Mouse (Mus musculus) erythroblast, embryonic 14.5 days (primary cell): ENCODE data around the gene Dhcr24. TPM values are rescaled to one million over a fixed set of nuclear protein-coding genes. Genes with fewer than 3 reads are reported as not detected.

Experiments used
- H3K27me3 ChIP-seq: 2 replicates; pipeline ENCODE4 v1.6.1; 2012; ENCODE audit warnings: inconsistent platforms; ENCODE audit not compliant: control insufficient read depth
- H3K36me3 ChIP-seq: 2 replicates; pipeline ENCODE4 v1.6.1; 2012; ENCODE audit warnings: mild to moderate bottlenecking, inconsistent platforms; ENCODE audit not compliant: control insufficient read depth
- H3K4me1 ChIP-seq: 2 replicates; pipeline ENCODE4 v1.6.1; 2012; ENCODE audit warnings: inconsistent platforms; ENCODE audit not compliant: control insufficient read depth
- H3K4me3 ChIP-seq: replicated peaks from 2 replicates; pipeline ENCODE3; 2012; ENCODE audit warnings: moderate library complexity, mild to moderate bottlenecking, inconsistent platforms
- H3K9me3 ChIP-seq: 2 replicates; pipeline ENCODE4 v1.6.1; 2012; ENCODE audit warnings: low read length, inconsistent platforms, mixed read lengths; ENCODE audit not compliant: control insufficient read depth
- GATA1 ChIP-seq: IDR thresholded peaks from 2 replicates; pipeline ENCODE4 v1.6.1; 2012; ENCODE audit warnings: low read length, inconsistent platforms, mixed read lengths
- TAL1 ChIP-seq: IDR thresholded peaks from 3 replicates; pipeline ENCODE4 v1.6.1; 2012; ENCODE audit warnings: low read length, inconsistent platforms, mixed read lengths
- polyA plus RNA-seq: library from polyadenylated mRNA; stranded (reverse); fragments of >175 nt; gene quantifications from 2 replicates; pipeline ENCODE4 v1.2.3, GENCODE M21; 2012

Dhcr24 gene
- polyA plus RNA-seq, 1 experiment = 0.81 TPM

DNA sequence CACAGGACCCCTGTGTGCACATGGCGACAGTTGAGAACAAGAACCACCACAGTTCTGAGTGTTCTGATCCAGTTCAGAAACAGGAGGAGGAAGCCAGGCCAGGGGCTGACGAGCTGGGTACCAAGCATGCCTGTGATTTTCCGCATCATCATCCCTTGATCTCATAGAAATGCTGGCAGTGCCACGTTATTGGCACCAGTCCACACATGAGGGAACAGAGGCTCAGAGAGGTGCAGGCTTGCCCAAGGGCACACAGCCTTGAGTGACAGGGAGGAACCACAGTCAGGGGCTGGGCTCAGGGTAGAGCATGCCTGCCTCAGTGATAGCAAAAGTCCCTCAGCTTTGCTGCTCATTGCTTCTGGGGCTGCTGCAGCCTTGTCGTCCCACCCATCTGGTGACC is 67.0 kb downstream of the Dhcr24 start:
- no peaks in the 10 kb centered on the region for H3K4me1 ChIP-seq
- H3K27me3 ChIP-seq = peaks cover 20% of the 10 kb centered on the region
- no peaks in the 10 kb centered on the region for H3K36me3 ChIP-seq
- TF ChIP-seq GATA1 = no peak
- no peak overlapping the region for H3K4me3 ChIP-seq
- H3K9me3 ChIP-seq = no peaks in the 10 kb centered on the region

DNA sequence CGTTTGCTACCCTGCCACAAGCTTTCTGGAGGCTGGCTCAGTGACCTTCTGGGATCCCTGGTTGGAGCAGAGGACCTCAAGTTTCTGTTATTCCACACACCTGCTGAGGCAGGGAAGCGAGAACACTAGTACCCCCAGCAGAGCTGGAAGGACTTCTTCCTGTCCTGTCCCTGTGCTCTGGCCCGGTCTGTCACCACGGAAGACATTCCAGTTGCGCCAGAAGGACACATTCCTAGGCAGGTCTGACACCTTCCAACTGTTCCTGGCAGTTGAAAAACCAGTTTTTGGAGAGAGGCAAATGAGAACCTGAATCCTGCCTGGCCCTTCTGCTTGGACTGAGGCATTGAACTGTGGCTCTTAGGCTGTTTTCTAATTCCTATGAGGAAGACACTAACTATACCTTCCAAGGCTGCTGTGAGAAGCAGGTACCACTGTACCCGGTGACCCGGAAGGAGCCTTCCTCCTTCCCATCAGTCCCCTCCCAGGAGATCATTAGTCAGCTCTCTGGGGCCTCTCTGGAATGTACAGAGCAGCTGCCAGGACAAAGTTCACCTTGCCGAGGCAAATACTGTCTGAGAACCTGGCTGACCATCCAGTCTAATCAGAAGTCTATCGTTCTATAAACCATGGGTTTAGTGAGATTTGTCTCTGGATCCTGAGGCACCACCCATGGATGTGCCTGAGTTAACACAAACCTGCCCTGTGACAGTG is 68.0 kb downstream of the Dhcr24 start:
- no peak for TF ChIP-seq TAL1
- no peak for TF ChIP-seq GATA1
- Histone ChIP-seq H3K9me3 (no peaks in the 10 kb centered on the region), H3K36me3 (no peaks in the 10 kb centered on the region), H3K4me3 (no peak overlapping the region), H3K4me1 (no peaks in the 10 kb centered on the region), H3K27me3 (peaks cover 13% of the 10 kb centered on the region)

DNA sequence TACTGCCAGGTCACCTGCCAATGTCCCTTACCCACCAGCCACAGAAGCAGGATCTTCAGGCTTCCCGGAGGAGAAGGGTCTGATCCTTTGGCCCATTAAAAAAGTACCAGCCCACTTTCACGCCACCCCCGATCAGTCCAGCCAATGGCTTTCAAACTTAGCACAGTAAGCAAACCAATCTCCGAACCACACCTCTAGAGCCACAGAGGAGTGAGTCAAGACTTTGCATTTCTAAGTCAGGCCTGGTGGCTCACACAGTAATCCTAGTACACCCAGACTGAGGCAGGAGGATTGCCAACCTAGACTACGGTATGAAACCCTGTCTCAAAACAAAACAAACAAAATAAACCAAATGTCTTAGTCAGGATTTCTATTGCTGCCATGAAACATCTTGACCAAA is 68.5 kb downstream of the Dhcr24 start:
- no peaks in the 10 kb centered on the region for H3K36me3 ChIP-seq
- H3K9me3 ChIP-seq = no peaks in the 10 kb centered on the region
- no peak for TF ChIP-seq GATA1
- TF ChIP-seq TAL1 = no peak
- H3K27me3 ChIP-seq = peaks cover 9% of the 10 kb centered on the region
- H3K4me3 ChIP-seq = no peak overlapping the region
- H3K4me1 ChIP-seq = no peaks in the 10 kb centered on the region

DNA sequence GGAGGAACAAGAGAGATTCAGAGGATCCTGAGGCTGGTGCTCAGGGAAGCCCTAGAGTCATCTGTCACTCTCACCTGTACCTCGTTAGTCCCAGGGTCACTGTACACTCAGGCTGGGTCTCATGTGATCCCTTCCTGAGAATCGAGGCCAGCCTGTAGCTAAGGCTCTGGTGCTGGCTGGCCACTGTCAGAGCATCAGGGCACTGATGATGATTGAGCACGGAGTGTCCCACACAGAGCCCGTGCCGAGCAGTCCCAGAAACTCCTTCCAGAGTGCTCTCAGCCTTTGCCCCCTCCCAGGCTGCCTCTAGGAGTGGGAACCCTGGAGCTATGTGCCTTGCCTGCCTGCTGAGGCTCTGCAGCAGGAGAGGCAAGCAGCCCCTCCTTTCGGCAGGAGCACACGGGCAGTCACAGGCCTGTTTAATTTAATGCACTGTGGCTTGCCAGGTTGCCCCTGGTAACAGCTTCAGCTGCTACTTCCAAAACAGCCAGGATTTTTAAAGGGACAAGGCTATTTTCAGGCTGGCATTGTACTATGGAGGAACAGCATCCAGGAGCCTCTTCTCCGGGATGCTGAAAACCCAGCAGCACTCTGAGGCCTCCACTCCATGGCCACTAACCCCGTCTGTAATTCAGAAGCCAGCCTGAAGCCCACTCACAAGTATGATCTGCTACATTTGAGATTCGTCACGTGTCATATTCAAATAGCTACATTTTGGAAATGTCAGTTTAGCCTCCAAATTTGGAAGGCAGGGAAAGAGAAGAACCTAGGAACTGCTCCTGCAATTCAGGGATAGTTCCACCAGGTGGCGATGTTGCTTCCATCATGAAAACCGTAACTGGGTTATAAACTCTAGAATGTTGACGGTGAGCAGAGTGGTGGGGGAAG is 69.7 kb downstream of the Dhcr24 start:
- TF ChIP-seq GATA1 (no peak), TAL1 (no peak)
- no peak overlapping the region for H3K4me3 ChIP-seq
- H3K4me1 ChIP-seq = no peaks in the 10 kb centered on the region
- H3K36me3 ChIP-seq = no peaks in the 10 kb centered on the region
- H3K27me3 ChIP-seq = peaks cover 6% of the 10 kb centered on the region; the same call in 1 of the 2 replicates
- H3K9me3 ChIP-seq = no peaks in the 10 kb centered on the region

DNA sequence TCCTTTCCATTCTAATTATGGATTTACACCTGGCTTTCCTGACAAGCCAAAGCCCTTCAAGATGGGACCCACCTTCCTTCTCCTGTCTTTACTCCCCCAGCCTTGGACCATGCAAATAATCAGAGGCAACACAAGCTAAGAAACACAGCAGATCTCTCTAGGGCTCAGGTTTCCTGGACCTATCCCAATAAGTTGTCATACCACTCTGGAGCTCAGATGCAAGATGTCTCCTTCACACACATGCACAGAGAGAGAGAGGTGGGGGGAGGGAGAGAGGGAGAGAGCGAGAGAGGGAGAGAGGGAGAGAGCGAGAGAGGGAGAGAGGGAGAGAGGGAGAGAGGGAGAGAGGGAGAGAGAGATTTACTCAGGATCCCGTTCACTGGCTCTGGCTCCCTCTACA is 71.5 kb downstream of the Dhcr24 start:
- TF ChIP-seq TAL1 (no peak), GATA1 (no peak)
- Histone ChIP-seq H3K27me3 (peaks cover 10% of the 10 kb centered on the region; the same call in 1 of the 2 replicates), H3K4me1 (no peaks in the 10 kb centered on the region), H3K36me3 (no peaks in the 10 kb centered on the region), H3K9me3 (no peaks in the 10 kb centered on the region), H3K4me3 (no peak overlapping the region)

DNA sequence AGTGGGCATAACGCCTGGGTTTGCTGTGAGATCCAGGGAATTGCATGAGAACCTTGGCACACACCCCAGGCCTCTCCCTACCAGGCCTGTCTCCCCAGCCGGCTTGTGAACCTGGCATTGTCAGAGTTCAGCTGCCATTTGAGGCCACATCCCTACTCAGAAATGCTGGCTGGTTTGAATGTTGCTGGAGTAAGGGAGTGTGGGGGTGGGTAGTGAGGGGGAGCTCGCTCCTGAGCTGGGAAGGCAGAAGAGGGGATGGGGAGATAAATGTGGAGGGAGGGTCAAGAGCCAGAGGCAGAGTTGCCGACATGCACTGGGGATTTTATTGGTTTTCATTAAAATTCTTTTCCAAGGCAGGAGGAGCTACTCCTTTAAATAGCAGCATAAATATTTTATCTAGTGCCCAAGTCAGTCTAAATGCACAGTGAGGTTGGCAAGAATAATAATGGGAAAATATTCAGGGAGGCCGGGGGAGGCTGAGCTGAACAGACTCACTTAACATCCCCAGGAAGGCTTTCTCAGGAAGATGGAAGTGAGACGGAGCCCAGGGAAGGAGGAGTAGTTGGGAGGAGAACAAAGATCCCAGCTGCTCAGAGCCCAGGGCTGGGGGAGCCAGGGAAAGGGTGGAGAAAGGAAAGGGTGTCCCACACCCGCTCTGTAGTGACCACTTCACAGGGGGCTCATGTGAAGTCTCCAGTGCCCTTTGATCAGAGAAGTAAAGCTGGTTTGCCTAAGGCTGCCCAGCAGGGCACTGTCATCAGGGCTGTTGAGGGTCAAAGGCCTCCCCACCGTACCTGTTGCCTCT is 72.6 kb downstream of the Dhcr24 start:
- H3K4me3 ChIP-seq = no peak overlapping the region
- no peaks in the 10 kb centered on the region for H3K4me1 ChIP-seq
- H3K27me3 ChIP-seq = peaks cover 10% of the 10 kb centered on the region; the same call in 1 of the 2 replicates
- TF ChIP-seq TAL1 = no peak
- no peak for TF ChIP-seq GATA1
- no peaks in the 10 kb centered on the region for H3K9me3 ChIP-seq
- no peaks in the 10 kb centered on the region for H3K36me3 ChIP-seq

DNA sequence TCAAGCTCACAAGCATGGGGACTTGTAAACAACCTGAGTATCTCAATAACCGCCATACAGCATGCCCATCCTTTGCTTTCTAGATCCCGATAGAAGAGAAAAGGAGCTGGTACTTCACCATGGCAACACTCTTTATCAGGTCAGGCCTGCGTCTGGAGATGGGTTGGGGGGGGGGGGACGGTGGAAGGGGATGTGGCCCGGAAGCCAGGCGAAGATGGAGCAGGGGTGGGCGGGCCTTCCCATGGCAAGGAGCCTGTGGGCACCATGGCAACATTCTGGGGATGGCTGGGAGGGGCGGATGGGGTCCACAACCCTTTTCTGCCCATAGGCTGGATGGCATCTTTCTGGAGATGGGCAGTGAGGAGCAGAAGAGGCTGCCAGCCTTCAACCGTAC is 73.2 kb downstream of the Dhcr24 start:
- no peak for TF ChIP-seq GATA1
- TF ChIP-seq TAL1 = no peak
- Histone ChIP-seq H3K4me1 (no peaks in the 10 kb centered on the region), H3K9me3 (peaks cover 3% of the 10 kb centered on the region; the same call in 1 of the 2 replicates), H3K27me3 (peaks cover 13% of the 10 kb centered on the region; the same call in 1 of the 2 replicates), H3K4me3 (no peak overlapping the region), H3K36me3 (no peaks in the 10 kb centered on the region)

Other genes starting within 250 kb of the Dhcr24 start
- gene Usp24, start 244.8 kb upstream of the Dhcr24 start, polyA plus RNA-seq = 1.2 TPM in 2 replicates
- gene Pcsk9, start 96.7 kb upstream of the Dhcr24 start, polyA plus RNA-seq = 0.11 and 0.15 TPM in 2 replicates
- not detected in 2 replicates for gene Bsnd, start 68.8 kb upstream of the Dhcr24 start, polyA plus RNA-seq
- gene Lexm, start 56.2 kb downstream of the Dhcr24 start, polyA plus RNA-seq = not detected in 2 replicates
- gene Ttc22, start 61.4 kb downstream of the Dhcr24 start, polyA plus RNA-seq = not detected in 2 replicates
- 0.02 and 0.13 TPM in 2 replicates for gene Pars2, start 90.0 kb downstream of the Dhcr24 start, polyA plus RNA-seq
- 0.61 and 1.0 TPM in 2 replicates for gene Ttc4, start 117.9 kb downstream of the Dhcr24 start, polyA plus RNA-seq
- gene Mroh7, start 169.9 kb downstream of the Dhcr24 start, polyA plus RNA-seq = 0.02 TPM in 1 of 2 replicates, not detected in the other
- gene Fam151a, start 172.9 kb downstream of the Dhcr24 start, polyA plus RNA-seq = not detected in 2 replicates
- gene Acot11, start 244.0 kb downstream of the Dhcr24 start, polyA plus RNA-seq = 1.3 and 1.8 TPM in 2 replicates